8 mouse cellular contexts compared by ENCODE assay signal in the genomic region with DNA sequence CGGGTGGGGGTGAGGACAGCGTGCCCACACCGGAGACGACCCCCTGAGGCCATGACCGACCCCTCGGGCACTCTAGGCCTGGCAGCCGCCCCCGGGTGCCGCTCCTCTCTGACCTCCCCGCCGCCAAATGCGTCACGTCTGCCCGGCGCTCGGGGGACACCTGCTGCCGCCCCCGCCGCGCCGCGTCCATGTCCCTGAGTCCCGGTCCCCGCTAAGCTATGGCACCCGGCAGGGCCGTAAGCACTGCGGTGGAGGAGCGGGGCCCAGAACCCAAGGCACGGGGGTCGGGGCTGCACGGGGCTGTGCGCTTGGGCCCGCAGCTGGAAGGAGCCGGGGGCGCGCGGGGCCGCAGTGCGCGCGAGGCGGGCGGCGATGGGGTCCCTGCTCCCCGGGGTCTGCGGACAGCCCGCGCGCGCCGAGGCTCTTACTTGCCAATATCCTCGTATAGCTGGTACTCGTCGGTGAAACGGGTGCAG. TPM values are rescaled to one million over a fixed set of nuclear protein-coding genes. Genes with fewer than 3 reads are reported as not detected.
DNase-seq lines count a peak whose midpoint lies in the region; ATAC-seq lines count a peak whose summit lies in the region.

No protein-coding gene starts in this region.

- no peaks in the 10 kb centered on the region for H3K9me3 ChIP-seq in megakaryocyte, embryonic 14.5 days
- H3K9me3 ChIP-seq in hindbrain, embryonic 11.5 days (ENCODE audit: control insufficient read depth, low read length), result no peaks in the 10 kb centered on the region
- no peaks in the 10 kb centered on the region for H3K9me3 ChIP-seq in midbrain, embryonic 13.5 days

- peak overlapping the region; percentile 79 for H3K4me2 ChIP-seq in hindbrain, embryonic 11.5 days (replicated peaks; ENCODE audit: low read depth, low read length)
- peak overlapping the region; percentile 62 for H3K4me2 ChIP-seq in midbrain, embryonic 13.5 days (replicated peaks)

- peak overlapping the region; percentile 34 for H3K9ac ChIP-seq in hindbrain, embryonic 11.5 days (ENCODE audit: low read depth, low read length)
- peak overlapping the region; percentile 75 for H3K9ac ChIP-seq in midbrain, embryonic 13.5 days (replicated peaks)

- H3K27me3 ChIP-seq in megakaryocyte, embryonic 14.5 days (replicated peaks), result peaks cover 98% of the 10 kb centered on the region
- H3K27me3 ChIP-seq in hindbrain, embryonic 11.5 days (ENCODE audit: control insufficient read depth, insufficient read depth, low read length), result peaks cover 59% of the 10 kb centered on the region
- peaks cover 75% of the 10 kb centered on the region for H3K27me3 ChIP-seq in midbrain, embryonic 13.5 days

- no peak overlapping the region for H3K27ac ChIP-seq in hindbrain, embryonic 11.5 days (ENCODE audit: low read depth, low read length)
- peak overlapping the region; percentile 70 for H3K27ac ChIP-seq in midbrain, embryonic 13.5 days

- DNase-seq in cerebellum, adult 11-12 months, result peak; percentile 79
- DNase-seq in hindbrain, embryonic 11.5 days (ENCODE audit: low spot score), result peak; percentile 50
- DNase-seq in natural killer cell, adult 2 months (ENCODE audit: low spot score in 2 of 2), result no peak
- DNase-seq in thymus, adult 18-20 months, result no peak

- peak overlapping the region; percentile 85 for H3K4me3 ChIP-seq in megakaryocyte, embryonic 14.5 days (replicated peaks)
- peak overlapping the region; percentile 49 for H3K4me3 ChIP-seq in hindbrain, embryonic 11.5 days (ENCODE audit: low read depth, low read length)
- peak overlapping the region; percentile 51 for H3K4me3 ChIP-seq in midbrain, embryonic 13.5 days (replicated peaks)

- ATAC-seq in cerebellum, adult (ENCODE audit: insufficient number of reproducible peaks, low FRiP score, low TSS enrichment), result no peak
- ATAC-seq in megakaryocyte, adult 5-6 weeks (ENCODE audit: poor library complexity, severe bottlenecking), result no peak
- ATAC-seq in hindbrain, embryonic 11.5 days (ENCODE audit: low FRiP score), result peak; percentile 23; the same call in 1 of the 2 replicates
- ATAC-seq in midbrain, embryonic 13.5 days, result peak; percentile 47

- no peaks in the 10 kb centered on the region for H3K36me3 ChIP-seq in megakaryocyte, embryonic 14.5 days (replicated peaks; ENCODE audit: low read length)
- no peaks in the 10 kb centered on the region for H3K36me3 ChIP-seq in hindbrain, embryonic 11.5 days (ENCODE audit: control insufficient read depth, insufficient read depth, low read length)
- no peaks in the 10 kb centered on the region for H3K36me3 ChIP-seq in midbrain, embryonic 13.5 days

- 0% methylated on average over 35 of the region's 55 CpGs for WGBS in hindbrain, embryonic 11.5 days
- under 1% methylated on average over 48 of the region's 55 CpGs for WGBS in midbrain, embryonic 13.5 days

- H3K4me1 ChIP-seq in megakaryocyte, embryonic 14.5 days, result peaks cover 26% of the 10 kb centered on the region
- peaks cover 5% of the 10 kb centered on the region; the same call in 1 of the 2 replicates for H3K4me1 ChIP-seq in hindbrain, embryonic 11.5 days (replicated peaks; ENCODE audit: control insufficient read depth, insufficient read depth, low read length)
- peaks cover 40% of the 10 kb centered on the region for H3K4me1 ChIP-seq in midbrain, embryonic 13.5 days (replicated peaks)

RNA-seq across cellular contexts. Expression of gene Camk2b, which starts 1.1 kb away (rescaled TPM):
- 0.11 TPM in 1 of 2 replicates, not detected in the other for polyA plus RNA-seq in megakaryocyte, embryonic 14.5 days (2012; ENCODE audit: insufficient read depth, low replicate concordance)
- total RNA-seq in megakaryocyte, adult 5-6 weeks (2015), result 0.38 and 0.71 TPM in 2 replicates
- 0.59 and 1.3 TPM in 2 replicates for total RNA-seq in megakaryocyte, adult 5-6 weeks (2017)
- 3.4 and 3.6 TPM in 2 replicates for polyA plus RNA-seq in hindbrain, embryonic 11.5 days (2014; fragmentation: Nextera tagmentation; extraction: Ambion mirVana)
- 45.6 and 47.0 TPM in 2 replicates for polyA plus RNA-seq in midbrain, embryonic 13.5 days (2015; fragmentation: Nextera tagmentation; extraction: Ambion mirVana)

Comparison
In these comparisons a context has a peak if more than half of its experiments do, and no peak if none do; other contexts are left out.
1. DNase-seq: peak in cerebellum, adult 11-12 months (single experiment) and hindbrain, embryonic 11.5 days (single experiment); none in natural killer cell, adult 2 months (0 of 2) and thymus, adult 18-20 months (0 of 2).
2. ATAC-seq: peak in hindbrain, embryonic 11.5 days (single experiment) and midbrain, embryonic 13.5 days (single experiment); none in cerebellum, adult (single experiment) and megakaryocyte, adult 5-6 weeks (single experiment).
3. RNA of gene Camk2b, which starts 1.1 kb away (polyA plus RNA-seq): 45.6 to 47.0 TPM in midbrain, embryonic 13.5 days; 3.4 to 3.6 TPM in hindbrain, embryonic 11.5 days and 0.11 TPM in megakaryocyte, embryonic 14.5 days; every median in the first group is over 10 times any median in the second.
4. Peak in every context shown above with its lines, with median percentiles within 50 percentile points of each other: H3K4me3 ChIP-seq.